Mouse (Mus musculus): Measurements from ENCODE around the gene Cacna1e.

- TF ChIP-seq CTCF (IDR thresholded peaks at IDR 0.05; ENCODE audit: low read depth, low read length) (no peak), GATA2 (IDR thresholded peaks at IDR 0.05; ENCODE audit: borderline replicate concordance, low read depth, low read length) (no peak), POLR2AphosphoS5 (IDR thresholded peaks at IDR 0.05; ENCODE audit: insufficient replicate concordance, low read depth, low read length) (no peak), GATA1 (IDR thresholded peaks at IDR 0.05; ENCODE audit: borderline replicate concordance, low read length) (no peak)
Measured at GRCm38 (mm10) chr1:154504005-154504404, 380.3 kb downstream of the Cacna1e start.
